In the genomic region with DNA sequence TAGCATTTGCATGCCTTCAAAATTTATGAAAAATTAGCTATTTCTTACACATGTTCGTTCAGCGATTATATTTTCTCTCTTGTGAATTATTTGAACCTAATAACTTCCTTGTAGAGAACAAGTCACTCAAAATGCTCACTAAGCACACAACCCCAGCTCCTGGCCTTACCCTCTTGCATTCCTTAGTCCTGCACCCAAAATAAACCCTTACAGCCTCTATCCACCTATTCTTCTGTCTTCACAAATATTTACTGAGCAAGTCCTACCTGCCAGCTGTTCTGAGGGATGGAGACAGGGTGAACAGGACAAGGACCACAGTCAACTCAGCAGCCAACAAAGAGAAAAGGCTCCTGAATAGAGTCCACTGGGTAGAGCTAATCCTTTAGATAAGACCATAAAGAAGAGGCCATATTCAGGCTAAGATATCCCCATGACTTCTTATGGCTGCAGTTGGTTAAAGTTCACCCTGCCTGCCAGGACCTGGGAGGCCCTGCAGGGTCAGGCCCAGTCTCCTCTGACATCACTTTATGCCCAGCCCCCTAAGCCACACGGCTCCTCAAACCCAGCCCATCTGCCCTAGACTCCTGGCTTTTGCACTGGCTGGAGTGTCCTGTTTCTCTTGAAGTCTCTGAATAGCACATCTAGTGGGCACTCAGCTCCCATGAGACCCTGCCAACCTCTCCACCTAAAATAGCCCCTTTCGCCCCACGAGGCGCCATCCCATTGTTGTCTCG, we compare ENCODE assay signal across 18 mouse cellular contexts. TPM values are rescaled to one million over a fixed set of nuclear protein-coding genes. Genes with fewer than 3 reads are reported as not detected.
DNase-seq lines count a peak whose midpoint lies in the region; ATAC-seq and TF ChIP-seq lines count a peak whose summit lies in the region.
"Had no signal": no experiment of that assay in that cellular context is flagged by ENCODE, and none has a peak within 500 bp of the region (broad histone marks: within the 10 kb centered on the region; RNA-seq: fewer than 3 reads in every experiment).

No protein-coding gene starts in this region.

- DNase-seq in 416B (ENCODE audit: low read depth) (peak; percentile 81), MEL (ENCODE audit: low read depth, low spot score) (peak; percentile 35), liver (peak; percentile 29)
- DNase-seq in left cerebral cortex, adult 9 months (ENCODE audit: low spot score in 2 of 2) = no peak
- DNase-seq in adrenal gland, adult 18-20 months (ENCODE audit: low spot score in 2 of 2) = no peak
- DNase-seq: cerebellum, adult 11-12 months; gastrocnemius, postnatal 25 days; kidney, adult 18-20 months; kidney, postnatal 36 days; right cerebral cortex, adult 18-20 months had no signal

- H3K4me3 ChIP-seq in MEL (ENCODE audit: control insufficient read depth in 1 of 2, insufficient read depth in 1 of 2, low read depth in 2 of 2, low read length in 2 of 2) = no peak overlapping the region
- no peak overlapping the region for H3K4me3 ChIP-seq in hindbrain, embryonic 12.5 days
- H3K4me3 ChIP-seq: embryonic facial prominence, embryonic 13.5 days; heart, embryonic 15.5 days; liver, embryonic 15.5 days; midbrain, embryonic 12.5 days had no signal

- no peaks in the 10 kb centered on the region for H3K79me2 ChIP-seq in MEL (ENCODE audit: control insufficient read depth, insufficient read depth, low read length, poor library complexity)

- no peaks in the 10 kb centered on the region for H3K9me3 ChIP-seq in MEL (replicated peaks; ENCODE audit: insufficient read depth, low read length)
- no peaks in the 10 kb centered on the region for H3K9me3 ChIP-seq in hindbrain, embryonic 12.5 days (replicated peaks)
- H3K9me3 ChIP-seq: embryonic facial prominence, embryonic 13.5 days; heart, embryonic 15.5 days; liver, embryonic 15.5 days; midbrain, embryonic 12.5 days had no signal

- no peak for TF ChIP-seq RAD21 in MEL (IDR thresholded peaks at IDR 0.05; ENCODE audit: low read depth, low read length)

- TF ChIP-seq EP300 in MEL (IDR thresholded peaks at IDR 0.05; ENCODE audit: low read depth in 1 of 2, low read length in 2 of 2) = no peak

- peak overlapping the region; percentile 2; the same call in 1 of the 2 replicates for H3K9ac ChIP-seq in MEL (ENCODE audit: control insufficient read depth, low read depth, low read length, poor library complexity, severe bottlenecking)
- no peak overlapping the region for H3K9ac ChIP-seq in hindbrain, embryonic 12.5 days
- H3K9ac ChIP-seq: embryonic facial prominence, embryonic 13.5 days; heart, embryonic 15.5 days; liver, embryonic 15.5 days; midbrain, embryonic 12.5 days had no signal

- H3K27me3 ChIP-seq in MEL (ENCODE audit: control insufficient read depth in 1 of 2, insufficient read depth in 2 of 2, low read length in 2 of 2) = no peaks in the 10 kb centered on the region
- H3K27me3 ChIP-seq in hindbrain, embryonic 12.5 days = no peaks in the 10 kb centered on the region
- H3K27me3 ChIP-seq: embryonic facial prominence, embryonic 13.5 days; heart, embryonic 15.5 days; liver, embryonic 15.5 days; midbrain, embryonic 12.5 days had no signal

- no peak for TF ChIP-seq POLR2A in MEL (IDR thresholded peaks at IDR 0.05; ENCODE audit: control insufficient read depth in 1 of 2, insufficient read depth in 1 of 2, low read depth in 1 of 2, low read length in 2 of 2, poor library complexity in 1 of 2)

- no peak overlapping the region for H3K4me2 ChIP-seq in hindbrain, embryonic 12.5 days (replicated peaks)
- H3K4me2 ChIP-seq: embryonic facial prominence, embryonic 13.5 days; heart, embryonic 15.5 days; liver, embryonic 15.5 days; midbrain, embryonic 12.5 days had no signal

- 0 out of 2 replicates have a peak, but pooled peaks have one; percentile 9 for ATAC-seq in monocyte, adult 5-6 weeks (replicated peaks; ENCODE audit: insufficient number of reproducible peaks, low FRiP score, low TSS enrichment, poor library complexity, severe bottlenecking)
- ATAC-seq in hindbrain, embryonic 12.5 days (ENCODE audit: low FRiP score) = no peak
- ATAC-seq: CD4-positive, CD25-positive, alpha-beta regulatory T cell, adult 4 months had no signal

- peaks cover 22 to 41% of the 10 kb centered on the region in 2 experiments for H3K4me1 ChIP-seq in MEL (ENCODE audit: control insufficient read depth in 1 of 2, insufficient read depth in 2 of 2, low read length in 2 of 2)
- no peaks in the 10 kb centered on the region for H3K4me1 ChIP-seq in hindbrain, embryonic 12.5 days
- H3K4me1 ChIP-seq: embryonic facial prominence, embryonic 13.5 days; midbrain, embryonic 12.5 days had no signal

- WGBS in hindbrain, embryonic 12.5 days = 79% methylated on average over 7 of the region's 7 CpGs

- H3K36me3 ChIP-seq in MEL (ENCODE audit: control insufficient read depth in 1 of 2, insufficient read depth in 2 of 2, low read length in 2 of 2) = peaks cover 0 to 32% of the 10 kb centered on the region in 2 experiments; a peak in 2 of 4 replicates
- H3K36me3 ChIP-seq in hindbrain, embryonic 12.5 days = no peaks in the 10 kb centered on the region
- H3K36me3 ChIP-seq: embryonic facial prominence, embryonic 13.5 days; heart, embryonic 15.5 days; liver, embryonic 15.5 days; midbrain, embryonic 12.5 days had no signal

- no peak for TF ChIP-seq CTCF in MEL (IDR thresholded peaks at IDR 0.05 in 2 of 3, conservative IDR thresholded peaks at IDR 0.05 in 1 of 3; ENCODE audit: control insufficient read depth in 1 of 3, insufficient read depth in 1 of 3, low read depth in 2 of 3, low read length in 3 of 3, poor library complexity in 1 of 3, severe bottlenecking in 1 of 3)

- peak overlapping the region; percentile 96; the same call in 1 of the 2 replicates for H3K27ac ChIP-seq in MEL (ENCODE audit: control insufficient read depth, low read depth, low read length)
- no peak overlapping the region for H3K27ac ChIP-seq in hindbrain, embryonic 12.5 days
- H3K27ac ChIP-seq: embryonic facial prominence, embryonic 13.5 days; heart, embryonic 15.5 days; liver, embryonic 15.5 days; midbrain, embryonic 12.5 days had no signal

TF ChIP-seq in MEL, 35 proteins besides CTCF, POLR2A, EP300 and RAD21:
- no peak for TF ChIP-seq JUND (IDR thresholded peaks at IDR 0.05; ENCODE audit: low read depth, low read length)
TF ChIP-seq in MEL: peak in this region for 0.

RNA-seq across cellular contexts. Expression of gene Muc13, which starts 7.0 kb away (rescaled TPM):
- 59.5 and 60.4 TPM in 2 replicates for total RNA-seq in MEL (2012; rRNA removed)
- 100 to 1,000 TPM in 1 of 2 experiments, not detected in 1; 129 TPM for polyA plus RNA-seq in MEL (2012; ENCODE audit: insufficient read depth in 1 of 2, insufficient read length in 2 of 2, low read depth in 1 of 2, low replicate concordance in 2 of 2, missing spikeins in 1 of 2)
- total RNA-seq in monocyte, adult 5-6 weeks (2017) = 0.11 to 1.6 TPM (median 1.4 TPM) in 3 replicates
- 0.12 TPM in 1 of 2 replicates, not detected in the other for polyA plus RNA-seq in hindbrain, embryonic 12.5 days (2016; fragmentation: Nextera tagmentation; extraction: Ambion mirVana)
- total RNA-seq in adrenal gland, adult 18-20 months (2021) = not detected
- total RNA-seq: gastrocnemius, postnatal 25 days; layer of hippocampus, postnatal 14 days had no signal

RNA-seq across cellular contexts. Expression of gene Itgb5, which starts 42.6 kb away (rescaled TPM):
- 0.16 and 0.27 TPM in 2 replicates for total RNA-seq in MEL (2012; rRNA removed)
- under 1 TPM in 1 of 2 experiments, not detected in 1; 0.58 TPM for polyA plus RNA-seq in MEL (2012; ENCODE audit: insufficient read depth in 1 of 2, insufficient read length in 2 of 2, low read depth in 1 of 2, low replicate concordance in 2 of 2, missing spikeins in 1 of 2)
- 77.9 to 109 TPM (median 85.1 TPM) in 3 replicates for total RNA-seq in monocyte, adult 5-6 weeks (2017)
- 48.3 and 48.9 TPM in 2 replicates for polyA plus RNA-seq in hindbrain, embryonic 12.5 days (2016; fragmentation: Nextera tagmentation; extraction: Ambion mirVana)
- total RNA-seq in adrenal gland, adult 18-20 months (2021) = 100 to 1,000 TPM; 146 to 187 TPM

Comparison
In these comparisons a context has a peak if more than half of its experiments do, and no peak if none do; other contexts are left out.
1. DNase-seq: peak in 416B (single experiment), MEL (single experiment) and liver (single experiment); none in left cerebral cortex, adult 9 months (0 of 2) and adrenal gland, adult 18-20 months (0 of 2).
2. RNA of gene Muc13, which starts 7.0 kb away (total RNA-seq): 59.5 to 60.4 TPM in MEL; 0.11 to 1.6 TPM in monocyte, adult 5-6 weeks and not detected in adrenal gland, adult 18-20 months; every median in the first group is over 10 times any median in the second.
3. RNA of gene Itgb5, which starts 42.6 kb away (total RNA-seq): 146 to 187 TPM in adrenal gland, adult 18-20 months and 77.9 to 109 TPM in monocyte, adult 5-6 weeks; 0.16 to 0.27 TPM in MEL; every median in the first group is over 10 times any median in the second.